Mouse (Mus musculus) heart, postnatal 14 days (tissue): ENCODE measurements at regions not wholly inside any gene's neighbourhood (a gene's known extent, or its start where the extent isn't known, plus 50 kb on each side); places are given as distances from the start of the nearest gene placed in this dataset.
A peak's percentile ranks its signal among the peaks of the same experiment; 100 is the strongest.

Experiments
- DNase-seq, 2 experiments: peaks; one replicate each; pipeline ENCODE4 v3.0.0; 2021 to 2022
- intact Hi-C: fragments of 180-260 bp; cut with DNase I; formaldehyde crosslinking; loops from one replicate; pipeline ENCODE4 v1.15.1; 2025

- intact Hi-C loops = no loop called here
- no peak for DNase-seq
Observed at GRCm38 (mm10) chr14:47857731-47858556, 209.7 kb downstream of the Ktn1 start.

- peak; percentile 34 to 37 for DNase-seq
- intact Hi-C loops = no loop called here
Observed at GRCm38 (mm10) chr14:47862556-47862955, 214.3 kb downstream of the Ktn1 start.

GRCm38 (mm10) chr14:47863067-47863466 is 214.8 kb downstream of the Ktn1 start:
- intact Hi-C loops = no loop called here
- peak; percentile 6 to 9 for DNase-seq

- intact Hi-C loops = no loop called here
Observed at GRCm38 (mm10) chr14:47863701-47864100, 215.5 kb downstream of the Ktn1 start.

GRCm38 (mm10) chr14:47867017-47867416 is 218.8 kb downstream of the Ktn1 start:
- intact Hi-C loops = no loop called here
- DNase-seq = no peak

More at GRCm38 (mm10) chr14:47863701-47864100, 215.5 kb downstream of the Ktn1 start:
- no peak for DNase-seq

GRCm38 (mm10) chr14:47868258-47868780 is 220.1 kb downstream of the Ktn1 start:
- no peak for DNase-seq
- intact Hi-C loops = no loop called here

GRCm38 (mm10) chr14:47876585-47876984 is 228.3 kb downstream of the Ktn1 start:
- DNase-seq = peak in 1 of 2 experiments; percentile 6
- intact Hi-C loops = no loop called here

- intact Hi-C loops = no loop called here
- DNase-seq = no peak
Observed at GRCm38 (mm10) chr14:47877167-47877566, 228.9 kb downstream of the Ktn1 start.

- intact Hi-C loops = no loop called here
- no peak for DNase-seq
Observed at GRCm38 (mm10) chr14:47877771-47878443, 229.7 kb downstream of the Ktn1 start.

GRCm38 (mm10) chr14:47885326-47885725 is 235.3 kb upstream of the Peli2 start:
- intact Hi-C loops = no loop called here
- no peak for DNase-seq

- intact Hi-C loops = no loop called here
Observed at GRCm38 (mm10) chr14:47890251-47891198, 230.1 kb upstream of the Peli2 start.

GRCm38 (mm10) chr14:47896581-47896980 is 224.0 kb upstream of the Peli2 start:
- intact Hi-C loops = no loop called here

More at GRCm38 (mm10) chr14:47890251-47891198, 230.1 kb upstream of the Peli2 start:
- DNase-seq = no peak

GRCm38 (mm10) chr14:47897907-47898530 is 222.6 kb upstream of the Peli2 start:
- intact Hi-C loops = no loop called here
- DNase-seq = no peak

More at GRCm38 (mm10) chr14:47896581-47896980, 224.0 kb upstream of the Peli2 start:
- DNase-seq = no peak

- intact Hi-C loops = no loop called here
- DNase-seq = no peak
Observed at GRCm38 (mm10) chr14:47898605-47899004, 222.0 kb upstream of the Peli2 start.

GRCm38 (mm10) chr14:47905334-47905733 is 215.3 kb upstream of the Peli2 start:
- intact Hi-C loops = no loop called here

GRCm38 (mm10) chr14:47909129-47909528 is 211.5 kb upstream of the Peli2 start:
- intact Hi-C loops = no loop called here
- DNase-seq = no peak

More at GRCm38 (mm10) chr14:47905334-47905733, 215.3 kb upstream of the Peli2 start:
- DNase-seq = no peak

GRCm38 (mm10) chr14:47910741-47911295 is 209.8 kb upstream of the Peli2 start:
- intact Hi-C loops = no loop called here
- DNase-seq = no peak

GRCm38 (mm10) chr14:47911546-47912545 is 208.8 kb upstream of the Peli2 start:
- peak; percentile 6 to 14 for DNase-seq
- intact Hi-C loops = no loop called here
